Mouse (Mus musculus): ENCODE measurements around the gene 1700028J19Rik. TPM values are rescaled to one million over a fixed set of nuclear protein-coding genes. Genes with fewer than 3 reads are reported as not detected.
A peak's percentile ranks its signal among the peaks of the same experiment; 100 is the strongest.

Gene 1700028J19Rik
- 1 to 10 TPM; 1.5 to 2.0 TPM for total RNA-seq (2021)
- long read RNA-seq, experiment 1, result 0 reads
- long read RNA-seq, experiment 2, partial matches to known transcripts, result 0 of 2 reads
- long read RNA-seq, experiment 2, other reads (novel, unspliced or antisense), result 2 of 2 reads

GRCm38 (mm10) chr7:44246055-44246983 is at the start of gene 1700028J19Rik, which contains the start of gene 2410002F23Rik:
Gene 1700028J19Rik, minus strand, starts transcription at chr7:44246695.
Gene 2410002F23Rik, plus strand, starts transcription at chr7:44246722.
- intact Hi-C loops (cut with DNase I), result no loop called here

DNA sequence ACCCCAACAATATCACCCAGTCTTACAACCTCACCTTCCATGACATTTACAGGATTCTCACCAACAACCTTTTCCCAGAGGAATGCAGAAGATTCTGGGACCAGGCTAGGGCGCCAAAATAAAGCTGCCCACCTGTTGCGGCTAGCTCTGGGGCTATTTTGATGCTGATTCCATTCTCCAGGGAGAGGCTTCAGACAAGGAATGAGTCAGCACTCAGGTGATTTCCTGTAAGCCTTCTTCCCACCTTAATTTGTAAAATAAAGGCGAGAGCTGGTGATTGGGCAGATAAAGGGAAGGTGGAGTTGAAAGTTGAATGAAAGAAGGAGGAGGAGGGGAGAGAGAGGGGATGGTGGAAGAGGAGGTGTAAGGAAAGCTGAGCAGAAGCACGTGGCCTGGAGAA is 44.9 kb upstream of the 1700028J19Rik start:
- no peak for DNase-seq (ENCODE audit: low spot score in 2 of 2)
- intact Hi-C loops (cut with DNase I), result no loop called here

More at GRCm38 (mm10) chr7:44246055-44246983, at the start of gene 1700028J19Rik, which contains the start of gene 2410002F23Rik:
- peak; percentile 90 to 92 for DNase-seq (ENCODE audit: low spot score in 2 of 2)

- no peak for DNase-seq (ENCODE audit: low spot score in 2 of 2)
- intact Hi-C loops (cut with DNase I), result no loop called here
Observed at GRCm38 (mm10) chr7:44290986-44291385, 44.5 kb upstream of the 1700028J19Rik start.

GRCm38 (mm10) chr7:44287760-44288159 is 41.3 kb upstream of the 1700028J19Rik start:
- intact Hi-C loops (cut with DNase I), result no loop called here

GRCm38 (mm10) chr7:44281586-44281985 is 35.1 kb upstream of the 1700028J19Rik start:
- intact Hi-C loops (cut with DNase I), result no loop called here
- no peak for DNase-seq (ENCODE audit: low spot score in 2 of 2)

More at GRCm38 (mm10) chr7:44287760-44288159, 41.3 kb upstream of the 1700028J19Rik start:
- DNase-seq (ENCODE audit: low spot score in 2 of 2), result no peak

DNA sequence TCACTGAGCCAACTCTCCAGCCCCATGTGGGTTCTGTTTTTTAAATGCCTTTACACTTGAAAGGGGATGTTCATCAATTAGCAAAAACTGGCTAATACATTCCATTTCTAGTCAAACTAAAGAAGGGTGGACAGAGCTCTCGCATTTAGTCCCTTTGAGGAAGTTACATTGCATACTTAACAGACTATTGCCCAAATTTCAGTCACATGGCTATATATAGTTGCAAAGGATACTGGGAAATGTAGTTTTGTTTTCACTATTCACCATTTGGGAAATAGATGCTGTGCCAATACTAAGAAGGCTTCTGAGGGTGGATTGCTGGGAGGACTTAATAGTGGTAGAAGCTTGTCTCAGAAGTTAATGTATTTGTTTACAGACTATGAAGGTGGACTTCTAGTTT is 34.5 kb upstream of the 1700028J19Rik start:
- intact Hi-C loops (cut with DNase I), result no loop called here

DNA sequence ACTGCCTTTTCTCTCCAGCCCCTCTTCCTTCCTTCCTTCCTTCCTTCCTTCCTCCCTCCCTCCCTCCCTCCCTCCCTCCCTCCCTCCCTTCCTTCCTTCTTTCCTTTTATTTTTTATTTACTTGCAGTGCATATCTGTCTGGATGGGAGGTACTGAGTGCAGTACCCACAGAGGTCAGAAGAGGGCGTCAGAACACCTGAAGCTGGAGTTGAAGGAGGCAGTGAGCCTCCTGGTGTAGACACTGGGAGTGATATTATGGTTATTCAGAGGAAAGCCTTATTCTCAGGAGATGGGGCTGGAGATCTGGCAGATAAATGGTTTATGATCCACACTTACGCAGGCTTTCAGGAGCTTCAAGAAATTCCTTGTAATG is 30.7 kb upstream of the 1700028J19Rik start:
- DNase-seq (ENCODE audit: low spot score in 2 of 2), result peak; percentile 67 to 75
- intact Hi-C loops (cut with DNase I), result no loop called here

More for the DNA sequence above, 34.5 kb upstream of the 1700028J19Rik start:
- no peak for DNase-seq (ENCODE audit: low spot score in 2 of 2)

- intact Hi-C loops (cut with DNase I), result no loop called here
- DNase-seq (ENCODE audit: low spot score in 2 of 2), result no peak
Observed at GRCm38 (mm10) chr7:44276461-44277249, 30.2 kb upstream of the 1700028J19Rik start.

- DNase-seq (ENCODE audit: low spot score in 2 of 2), result no peak
- intact Hi-C loops (cut with DNase I), result no loop called here
Observed at GRCm38 (mm10) chr7:44275546-44275945, 29.1 kb upstream of the 1700028J19Rik start.

- intact Hi-C loops (cut with DNase I), result no loop called here
- no peak for DNase-seq (ENCODE audit: low spot score in 2 of 2)
Observed at GRCm38 (mm10) chr7:44274096-44274495, 27.6 kb upstream of the 1700028J19Rik start.

- intact Hi-C loops (cut with DNase I), result no loop called here
- no peak for DNase-seq (ENCODE audit: low spot score in 2 of 2)
Observed at GRCm38 (mm10) chr7:44273446-44273845, 27.0 kb upstream of the 1700028J19Rik start.

DNA sequence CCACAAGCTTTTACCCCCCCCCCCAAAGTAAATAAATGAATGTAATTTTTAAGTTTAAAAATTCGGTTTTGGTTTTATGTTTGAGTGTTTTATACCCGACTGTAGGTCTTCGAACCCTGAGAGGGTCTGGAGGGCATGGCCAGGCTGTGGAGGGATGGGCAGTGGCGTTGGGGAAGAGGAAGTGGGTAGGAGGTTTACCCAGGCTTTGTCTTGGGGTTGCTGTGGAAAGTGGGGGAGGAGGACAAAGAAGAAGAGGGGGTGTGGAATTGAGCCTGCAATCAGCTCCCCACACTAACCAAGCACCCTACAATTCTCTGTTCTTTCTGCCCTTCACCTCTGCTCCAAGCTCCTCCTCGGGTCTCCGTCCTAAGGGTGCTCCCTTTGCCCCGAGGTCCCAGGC is 26.1 kb upstream of the 1700028J19Rik start:
- no peak for DNase-seq (ENCODE audit: low spot score in 2 of 2)

GRCm38 (mm10) chr7:44271309-44271708 is 24.8 kb upstream of the 1700028J19Rik start:
- peak in 1 of 2 experiments; percentile 8 for DNase-seq (ENCODE audit: low spot score in 2 of 2)
- intact Hi-C loops (cut with DNase I), result no loop called here

More for the DNA sequence above, 26.1 kb upstream of the 1700028J19Rik start:
- intact Hi-C loops (cut with DNase I), result no loop called here

- no peak for DNase-seq (ENCODE audit: low spot score in 2 of 2)
- intact Hi-C loops (cut with DNase I), result no loop called here
Observed at GRCm38 (mm10) chr7:44269397-44269796, 22.9 kb upstream of the 1700028J19Rik start.

DNA sequence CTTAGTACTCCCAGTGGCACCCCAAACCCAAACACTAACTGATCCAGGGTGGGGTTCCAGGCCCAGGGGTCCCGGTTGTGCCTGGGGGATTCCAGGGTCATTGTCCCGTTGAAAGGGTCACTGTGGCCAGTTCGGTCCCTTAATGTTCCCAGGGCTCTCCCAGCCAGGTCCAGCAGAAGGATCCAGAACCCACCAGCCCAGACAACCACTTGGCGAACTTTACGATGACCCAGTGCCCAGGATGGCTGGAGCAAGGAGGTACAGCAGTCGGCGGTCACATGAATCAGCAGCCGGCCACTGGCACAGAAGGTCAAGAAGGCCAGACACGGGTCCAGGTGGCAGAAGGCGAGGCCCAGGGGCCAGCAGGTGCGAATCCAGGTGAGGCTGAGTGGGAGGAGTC is 21.6 kb upstream of the 1700028J19Rik start:
- intact Hi-C loops (cut with DNase I), result no loop called here

DNA sequence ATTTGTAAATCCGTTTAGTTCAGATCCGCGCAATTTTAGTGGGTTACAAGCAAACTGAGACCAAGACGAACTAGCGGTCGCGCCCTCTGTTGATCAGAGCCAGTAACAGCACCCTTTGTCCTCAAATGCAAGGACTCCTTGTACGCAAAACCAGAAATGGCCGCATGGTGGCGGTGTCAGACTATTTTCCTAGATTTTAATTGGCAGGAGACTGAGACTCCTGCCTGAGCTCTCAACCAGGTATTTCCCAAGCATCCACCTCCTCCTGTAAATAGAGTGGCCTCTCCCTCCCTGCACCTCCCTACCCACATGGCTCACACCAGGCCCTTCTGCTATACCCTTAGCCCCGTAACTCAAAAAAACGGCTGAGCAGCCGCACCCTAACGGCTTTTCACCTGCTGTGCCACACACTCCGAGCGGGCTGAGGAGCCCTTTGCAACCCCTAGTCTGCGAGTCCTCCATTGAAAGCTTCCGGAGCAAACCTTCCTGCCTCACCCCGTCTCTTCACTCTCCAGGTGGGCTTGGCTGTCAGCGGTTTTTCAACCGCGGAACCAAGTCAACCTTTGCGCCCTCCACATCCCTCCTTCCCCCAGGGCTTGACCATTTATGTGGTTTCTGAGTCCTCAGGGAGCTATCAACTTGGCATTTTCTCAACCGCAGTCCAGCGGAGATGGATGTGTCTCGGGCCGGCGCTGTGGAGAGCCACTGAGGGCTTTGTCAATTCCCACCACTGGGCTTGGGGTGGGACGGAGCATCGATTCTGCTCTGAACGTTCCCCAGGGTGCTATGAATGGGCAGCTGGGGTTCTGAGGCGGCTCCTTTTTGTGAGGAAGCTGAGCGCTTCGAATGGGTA is 16.5 kb upstream of the 1700028J19Rik start:
- intact Hi-C loops (cut with DNase I), result loop anchor here (1.0 to 5.0 kb wide), 2 partner anchors 54 to 88 kb away; no protein-coding TSS in a partner anchor
- DNase-seq (ENCODE audit: low spot score in 2 of 2), result peak; percentile 97 to 99

More for the DNA sequence above, 21.6 kb upstream of the 1700028J19Rik start:
- DNase-seq (ENCODE audit: low spot score in 2 of 2), result no peak

DNA sequence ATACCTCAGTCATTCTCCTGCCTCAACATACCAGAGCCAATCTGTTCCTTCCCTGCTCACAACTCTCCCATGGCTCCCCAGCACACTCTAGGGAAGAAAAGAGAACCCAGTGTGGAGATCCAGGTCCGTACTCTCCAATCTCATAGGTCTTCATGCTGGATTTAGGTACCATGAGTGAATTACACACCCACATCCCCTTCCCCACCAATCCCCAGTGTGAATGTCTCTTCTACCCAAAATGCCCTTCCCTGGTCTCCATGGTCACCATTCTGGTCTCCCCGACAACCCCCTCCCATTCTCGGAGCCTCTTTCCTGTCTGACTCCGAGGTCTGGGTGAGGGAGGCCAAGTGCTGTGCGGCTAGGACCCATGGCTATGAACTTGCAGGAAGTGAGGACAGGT is 14.7 kb upstream of the 1700028J19Rik start, which contains the start of gene Gm15517:
Gene Gm15517, plus strand, starts transcription at position 301 of the 400 bp plus-strand sequence.
- intact Hi-C loops (cut with DNase I), result loop anchor here (5.0 kb wide), 1 partner anchor 56 kb away; no protein-coding TSS in a partner anchor

DNA sequence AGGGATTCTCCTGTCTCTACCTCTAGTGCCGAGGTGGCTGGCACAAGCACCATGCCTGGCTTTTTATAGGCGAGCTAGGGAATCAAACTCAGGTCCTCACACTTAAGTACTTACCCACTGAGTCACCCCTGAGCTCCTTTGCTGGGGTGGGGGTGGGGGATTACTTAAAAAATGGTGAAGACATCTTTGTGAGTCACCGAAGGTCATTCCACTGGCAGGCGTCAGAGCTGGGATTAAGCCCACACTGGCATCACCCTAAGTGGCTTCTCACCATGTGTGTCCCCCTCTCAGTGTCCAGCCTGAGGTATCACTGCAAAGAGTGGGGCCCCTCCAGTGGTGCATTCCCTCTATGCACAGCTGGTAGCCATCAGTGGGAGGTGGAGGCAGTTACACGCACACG is 13.9 kb upstream of the 1700028J19Rik start:
- no peak for DNase-seq (ENCODE audit: low spot score in 2 of 2)
- intact Hi-C loops (cut with DNase I), result loop anchor here (5.0 kb wide), 1 partner anchor 57 kb away; no protein-coding TSS in a partner anchor

More for the DNA sequence above, 14.7 kb upstream of the 1700028J19Rik start, which contains the start of gene Gm15517:
- no peak for DNase-seq (ENCODE audit: low spot score in 2 of 2)

All from left cerebral cortex, postnatal 14 days (tissue).